Mouse (Mus musculus): ENCODE measurements around the gene Fubp1. TPM values are rescaled to one million over a fixed set of nuclear protein-coding genes. Genes with fewer than 3 reads are reported as not detected.

Gene Fubp1
- polyA plus RNA-seq, 1 experiment from 2014 or later, result 205 TPM

- H3K9ac ChIP-seq, result peak overlapping the region; percentile 100
- H3K4me1 ChIP-seq (replicated peaks), result peaks cover 16% of the 10 kb centered on the region; the same call in 1 of the 2 replicates
- H3K27me3 ChIP-seq (replicated peaks), result no peaks in the 10 kb centered on the region
- 6% methylated on average over 7 of the region's 7 CpGs for WGBS
- H3K4me2 ChIP-seq (replicated peaks), result peak overlapping the region; percentile 84
- H3K27ac ChIP-seq, result 0 out of 2 replicates have a peak overlapping the region, but pooled peaks have one; percentile 4
- no peak for ATAC-seq
- no peaks in the 10 kb centered on the region for H3K9me3 ChIP-seq
- no peaks in the 10 kb centered on the region for H3K36me3 ChIP-seq
- peak overlapping the region; percentile 96 for H3K4me3 ChIP-seq (replicated peaks)
These were observed 1.6 kb downstream of the Fubp1 start for GRCm38 (mm10) chr3:152211731-152212279.

DNA sequence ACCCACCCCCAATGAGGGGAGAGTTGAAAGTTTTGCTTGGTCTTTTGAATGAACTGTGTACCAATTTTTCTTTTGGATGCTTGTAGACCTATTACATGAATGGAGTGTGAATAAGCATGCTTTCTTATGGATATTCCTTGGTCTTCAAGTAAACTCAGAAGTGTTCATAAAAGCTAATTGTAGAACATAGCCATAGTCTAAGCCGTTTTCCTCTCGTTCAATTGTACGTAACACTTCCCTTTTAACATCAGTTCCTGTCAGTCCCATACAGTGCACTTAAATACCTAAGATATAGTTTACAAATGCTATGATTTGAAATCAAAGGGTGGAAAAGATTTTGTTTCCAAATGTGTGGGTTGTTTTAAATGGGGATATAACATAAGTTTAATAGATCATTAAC, 3.2 kb downstream of the Fubp1 start:
- Histone ChIP-seq H3K9ac (no peak overlapping the region), H3K4me3 (replicated peaks) (no peak overlapping the region)

GRCm38 (mm10) chr3:152224918-152225317, 14.7 kb downstream of the Fubp1 start:
- Histone ChIP-seq H3K27ac (no peak overlapping the region), H3K9ac (no peak overlapping the region), H3K9me3 (no peaks in the 10 kb centered on the region), H3K4me3 (replicated peaks) (no peak overlapping the region), H3K36me3 (peaks cover 48% of the 10 kb centered on the region), H3K4me1 (replicated peaks) (no peaks in the 10 kb centered on the region), H3K27me3 (replicated peaks) (no peaks in the 10 kb centered on the region), H3K4me2 (replicated peaks) (no peak overlapping the region)
- no peak for ATAC-seq

More for the DNA sequence above, 3.2 kb downstream of the Fubp1 start:
- ATAC-seq, result no peak
- H3K4me1 ChIP-seq (replicated peaks), result peaks cover 15% of the 10 kb centered on the region; the same call in 1 of the 2 replicates
- peaks cover 3% of the 10 kb centered on the region for H3K36me3 ChIP-seq
- WGBS, result 40% methylated on average over 3 of the region's 3 CpGs
- H3K27me3 ChIP-seq (replicated peaks), result no peaks in the 10 kb centered on the region
- no peaks in the 10 kb centered on the region for H3K9me3 ChIP-seq
- H3K4me2 ChIP-seq (replicated peaks), result peak overlapping the region; percentile 84
- H3K27ac ChIP-seq, result no peak overlapping the region

- no peak overlapping the region for H3K9ac ChIP-seq
- WGBS, result 87% methylated on average over 7 of the region's 7 CpGs
- no peak for ATAC-seq
These were observed 15.7 kb downstream of the Fubp1 start for GRCm38 (mm10) chr3:152225906-152226305.

DNA sequence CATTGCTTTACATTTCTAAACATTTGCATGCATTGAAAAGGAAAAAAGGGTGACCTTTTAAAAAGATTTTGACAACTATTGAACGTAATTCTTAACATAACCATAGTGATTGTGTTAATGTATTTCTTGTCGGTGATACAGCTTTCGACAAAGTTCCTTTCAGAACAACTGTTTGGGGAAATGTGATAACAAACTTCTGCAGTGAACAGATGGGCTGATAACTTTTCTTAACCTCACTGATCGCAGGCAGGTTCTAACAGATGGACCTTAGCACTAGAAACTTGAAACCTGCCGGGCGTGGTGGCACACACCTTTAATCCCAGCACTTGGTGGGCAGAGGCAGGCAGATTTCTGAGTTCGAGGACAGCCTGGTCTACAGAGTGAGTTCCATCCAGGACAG, 18.6 kb downstream of the Fubp1 start:
- 90% methylated on average over 7 of the region's 7 CpGs for WGBS
- peaks cover 32% of the 10 kb centered on the region for H3K36me3 ChIP-seq

More at GRCm38 (mm10) chr3:152225906-152226305, 15.7 kb downstream of the Fubp1 start:
- no peak overlapping the region for H3K27ac ChIP-seq
- no peak overlapping the region for H3K4me3 ChIP-seq (replicated peaks)
- no peaks in the 10 kb centered on the region for H3K27me3 ChIP-seq (replicated peaks)
- H3K4me1 ChIP-seq (replicated peaks), result no peaks in the 10 kb centered on the region
- peaks cover 47% of the 10 kb centered on the region for H3K36me3 ChIP-seq
- no peak overlapping the region for H3K4me2 ChIP-seq (replicated peaks)
- no peaks in the 10 kb centered on the region for H3K9me3 ChIP-seq

DNA sequence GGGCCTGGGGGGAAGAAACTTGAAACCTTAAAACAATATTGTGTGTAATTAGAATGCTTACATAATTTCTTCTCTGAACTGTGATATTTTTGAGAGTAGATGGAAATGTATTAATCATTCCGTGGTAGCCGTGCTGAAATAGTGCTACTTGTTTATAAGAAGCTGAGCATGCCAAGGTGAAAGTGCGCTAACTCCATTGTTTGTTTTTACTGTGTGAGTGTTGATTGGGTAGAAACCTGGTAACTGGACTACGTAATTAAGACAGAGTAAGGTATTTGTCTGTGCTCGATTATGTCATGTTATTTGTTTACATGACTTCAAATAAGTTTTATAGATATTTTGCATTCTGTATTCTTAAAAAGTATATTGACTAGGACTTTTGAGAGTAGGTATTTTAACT, 19.0 kb downstream of the Fubp1 start:
- Histone ChIP-seq H3K4me3 (replicated peaks) (no peak overlapping the region), H3K36me3 (peaks cover 28% of the 10 kb centered on the region), H3K27me3 (replicated peaks) (no peaks in the 10 kb centered on the region), H3K4me2 (replicated peaks) (no peak overlapping the region), H3K9me3 (no peaks in the 10 kb centered on the region), H3K9ac (no peak overlapping the region), H3K4me1 (replicated peaks) (no peaks in the 10 kb centered on the region), H3K27ac (no peak overlapping the region)
- ATAC-seq, result no peak
- WGBS, result 79% methylated on average over 5 of the region's 5 CpGs

More for the DNA sequence above, 18.6 kb downstream of the Fubp1 start:
- Histone ChIP-seq H3K4me3 (replicated peaks) (no peak overlapping the region), H3K27ac (no peak overlapping the region), H3K4me2 (replicated peaks) (no peak overlapping the region), H3K9me3 (no peaks in the 10 kb centered on the region), H3K4me1 (replicated peaks) (no peaks in the 10 kb centered on the region), H3K9ac (no peak overlapping the region), H3K27me3 (replicated peaks) (no peaks in the 10 kb centered on the region)
- ATAC-seq, result no peak

GRCm38 (mm10) chr3:152231333-152232100, 21.3 kb downstream of the Fubp1 start:
- Histone ChIP-seq H3K27ac (no peak overlapping the region), H3K9me3 (no peaks in the 10 kb centered on the region), H3K27me3 (replicated peaks) (no peaks in the 10 kb centered on the region), H3K9ac (no peak overlapping the region), H3K4me2 (replicated peaks) (no peak overlapping the region), H3K36me3 (peaks cover 19% of the 10 kb centered on the region; the same call in 1 of the 2 replicates), H3K4me1 (replicated peaks) (no peaks in the 10 kb centered on the region), H3K4me3 (replicated peaks) (no peak overlapping the region)
- WGBS, result 49% methylated on average over 6 of the region's 6 CpGs
- 0 out of 2 replicates have a peak, but pooled peaks have one; percentile 29 for ATAC-seq

DNA sequence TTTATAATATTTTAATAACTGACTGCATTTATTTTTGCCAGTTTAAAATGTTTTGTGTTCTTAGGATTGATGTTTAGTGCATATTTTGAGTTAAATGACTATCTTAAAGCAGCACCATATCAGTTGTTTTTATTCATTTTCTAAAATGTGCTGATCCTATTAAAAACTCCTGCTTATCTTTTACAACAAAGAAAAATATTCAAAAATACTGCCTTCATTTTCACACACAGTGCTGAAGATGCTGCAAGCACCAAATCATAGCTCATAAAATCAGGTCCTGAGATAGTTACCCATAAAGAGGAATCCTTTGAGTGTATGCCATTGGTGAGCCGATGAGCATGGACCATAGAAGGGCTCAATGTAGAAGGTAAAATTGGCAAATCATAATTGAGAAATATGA, 25.0 kb downstream of the Fubp1 start:
- H3K9ac ChIP-seq, result no peak overlapping the region
- H3K4me3 ChIP-seq (replicated peaks), result no peak overlapping the region
- H3K9me3 ChIP-seq, result no peaks in the 10 kb centered on the region
- 91% methylated on average over 1 of the region's 1 CpGs for WGBS
- no peak overlapping the region for H3K27ac ChIP-seq
- peaks cover 12% of the 10 kb centered on the region for H3K36me3 ChIP-seq
- no peak overlapping the region for H3K4me2 ChIP-seq (replicated peaks)
- no peak for ATAC-seq
- H3K27me3 ChIP-seq (replicated peaks), result no peaks in the 10 kb centered on the region
- no peaks in the 10 kb centered on the region for H3K4me1 ChIP-seq (replicated peaks)

DNA sequence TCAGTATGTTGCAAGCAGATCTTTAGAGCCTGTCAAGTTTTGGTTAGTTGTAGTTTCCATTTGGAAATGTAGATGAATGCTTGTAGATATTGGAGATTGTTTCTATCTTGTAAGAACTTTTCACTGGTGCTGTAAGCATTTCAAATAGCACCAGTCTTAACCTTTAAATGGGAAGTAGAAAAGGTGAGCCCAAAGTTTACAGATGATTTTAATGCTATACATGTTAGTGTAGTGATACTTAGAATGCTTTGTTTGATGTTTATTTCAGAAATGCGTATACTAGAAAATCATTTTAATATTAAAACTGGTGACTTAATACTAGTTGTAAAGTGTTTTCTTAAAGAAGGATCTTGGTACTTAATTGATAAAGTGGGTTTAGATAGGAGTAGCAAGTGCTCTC, 25.6 kb downstream of the Fubp1 start:
- H3K4me1 ChIP-seq (replicated peaks), result no peaks in the 10 kb centered on the region
- H3K4me3 ChIP-seq (replicated peaks), result no peak overlapping the region
- ATAC-seq, result no peak
- no peaks in the 10 kb centered on the region for H3K27me3 ChIP-seq (replicated peaks)
- peaks cover 9% of the 10 kb centered on the region for H3K36me3 ChIP-seq
- H3K4me2 ChIP-seq (replicated peaks), result no peak overlapping the region
- H3K9ac ChIP-seq, result no peak overlapping the region
- no peak overlapping the region for H3K27ac ChIP-seq
- 93% methylated on average over 1 of the region's 1 CpGs for WGBS
- no peaks in the 10 kb centered on the region for H3K9me3 ChIP-seq

DNA sequence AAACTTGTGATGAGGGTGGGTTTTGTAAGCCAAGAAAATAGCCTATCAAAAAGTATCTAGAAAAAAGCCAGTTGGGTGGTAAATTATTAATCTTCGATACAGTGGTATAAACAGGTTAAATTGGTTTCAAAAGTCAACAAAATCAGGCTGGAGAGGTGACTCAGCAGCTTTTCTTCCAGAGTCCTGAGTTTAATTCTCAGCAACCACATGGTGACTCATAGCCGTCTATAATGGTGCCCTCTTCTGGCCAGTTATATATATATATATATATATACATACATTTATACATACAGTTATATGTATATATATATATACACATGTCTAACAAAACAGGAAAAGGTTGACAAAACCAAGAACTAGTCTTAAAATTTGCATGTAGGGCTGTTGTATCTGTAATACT, 28.6 kb downstream of the Fubp1 start:
- no peaks in the 10 kb centered on the region for H3K27me3 ChIP-seq (replicated peaks)
- no peaks in the 10 kb centered on the region for H3K4me1 ChIP-seq (replicated peaks)
- H3K9ac ChIP-seq, result no peak overlapping the region
- H3K36me3 ChIP-seq, result peaks cover 5% of the 10 kb centered on the region
- H3K4me2 ChIP-seq (replicated peaks), result no peak overlapping the region
- H3K27ac ChIP-seq, result no peak overlapping the region
- H3K4me3 ChIP-seq (replicated peaks), result no peak overlapping the region
- no peaks in the 10 kb centered on the region for H3K9me3 ChIP-seq
- ATAC-seq, result peak; percentile 57
- WGBS, result 39% methylated on average over 2 of the region's 2 CpGs

DNA sequence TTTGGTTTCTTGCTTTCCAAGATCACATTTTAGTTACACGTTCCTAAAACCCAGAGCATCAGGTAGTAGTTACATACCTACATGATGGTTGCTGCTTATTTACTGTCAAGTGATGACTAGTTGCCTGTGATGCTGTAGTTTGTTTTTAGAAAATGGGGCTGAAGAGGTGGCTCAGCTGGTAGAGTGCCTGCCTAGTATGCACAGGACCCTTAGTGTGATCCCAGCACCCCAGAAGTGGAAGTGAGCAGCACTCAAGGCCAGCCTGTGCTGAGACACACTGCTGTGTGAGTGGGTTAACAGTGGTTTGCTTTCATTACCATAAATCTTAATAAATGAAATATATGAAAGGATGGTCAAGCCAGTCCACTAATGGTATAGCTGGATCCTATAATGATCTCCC, 29.4 kb downstream of the Fubp1 start:
- WGBS, result 98% methylated on average over 1 of the region's 1 CpGs
- no peak overlapping the region for H3K9ac ChIP-seq
- H3K4me3 ChIP-seq (replicated peaks), result no peak overlapping the region
- peaks cover 5% of the 10 kb centered on the region for H3K36me3 ChIP-seq
- H3K27ac ChIP-seq, result no peak overlapping the region
- no peaks in the 10 kb centered on the region for H3K4me1 ChIP-seq (replicated peaks)
- H3K4me2 ChIP-seq (replicated peaks), result no peak overlapping the region
- no peaks in the 10 kb centered on the region for H3K9me3 ChIP-seq
- 0 out of 2 replicates have a peak, but pooled peaks have one; percentile 32 for ATAC-seq
- H3K27me3 ChIP-seq (replicated peaks), result no peaks in the 10 kb centered on the region

DNA sequence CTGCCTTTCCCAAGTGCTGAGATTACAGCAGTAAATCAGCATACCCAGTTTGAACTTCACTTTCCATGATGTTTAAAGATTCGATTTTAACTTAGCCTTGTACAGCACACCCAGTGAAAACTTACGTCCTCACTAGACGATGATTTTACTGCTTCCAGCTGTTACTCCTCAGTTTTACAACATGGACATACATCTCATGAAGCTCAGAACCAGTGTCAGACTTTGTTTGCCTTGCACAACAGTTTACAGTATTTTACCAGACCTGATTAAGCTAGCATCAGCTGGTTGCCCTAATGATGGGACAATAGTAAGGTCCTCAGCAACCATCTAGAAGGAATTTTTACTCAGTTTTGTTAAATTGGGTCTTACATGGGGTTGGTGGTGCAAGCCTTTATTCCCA, 30.9 kb downstream of the Fubp1 start:
- H3K27me3 ChIP-seq (replicated peaks), result no peaks in the 10 kb centered on the region
- no peak overlapping the region for H3K9ac ChIP-seq
- ATAC-seq, result no peak
- H3K36me3 ChIP-seq, result peaks cover 5% of the 10 kb centered on the region
- H3K27ac ChIP-seq, result no peak overlapping the region
- H3K4me3 ChIP-seq (replicated peaks), result no peak overlapping the region
- H3K9me3 ChIP-seq, result no peaks in the 10 kb centered on the region
- H3K4me2 ChIP-seq (replicated peaks), result no peak overlapping the region
- no peaks in the 10 kb centered on the region for H3K4me1 ChIP-seq (replicated peaks)
- WGBS, result 53% methylated on average over 3 of the region's 3 CpGs

GRCm38 (mm10) chr3:152243304-152243703, 33.1 kb downstream of the Fubp1 start:
- Histone ChIP-seq H3K4me1 (replicated peaks) (no peaks in the 10 kb centered on the region), H3K9ac (no peak overlapping the region), H3K4me3 (replicated peaks) (no peak overlapping the region), H3K27me3 (replicated peaks) (no peaks in the 10 kb centered on the region), H3K9me3 (no peaks in the 10 kb centered on the region), H3K27ac (no peak overlapping the region), H3K4me2 (replicated peaks) (no peak overlapping the region), H3K36me3 (0 out of 2 replicates have a peak, but pooled peaks cover 4% of the 10 kb centered on the region)
- no peak for ATAC-seq
- 72% methylated on average over 4 of the region's 4 CpGs for WGBS
